In the genomic region with DNA sequence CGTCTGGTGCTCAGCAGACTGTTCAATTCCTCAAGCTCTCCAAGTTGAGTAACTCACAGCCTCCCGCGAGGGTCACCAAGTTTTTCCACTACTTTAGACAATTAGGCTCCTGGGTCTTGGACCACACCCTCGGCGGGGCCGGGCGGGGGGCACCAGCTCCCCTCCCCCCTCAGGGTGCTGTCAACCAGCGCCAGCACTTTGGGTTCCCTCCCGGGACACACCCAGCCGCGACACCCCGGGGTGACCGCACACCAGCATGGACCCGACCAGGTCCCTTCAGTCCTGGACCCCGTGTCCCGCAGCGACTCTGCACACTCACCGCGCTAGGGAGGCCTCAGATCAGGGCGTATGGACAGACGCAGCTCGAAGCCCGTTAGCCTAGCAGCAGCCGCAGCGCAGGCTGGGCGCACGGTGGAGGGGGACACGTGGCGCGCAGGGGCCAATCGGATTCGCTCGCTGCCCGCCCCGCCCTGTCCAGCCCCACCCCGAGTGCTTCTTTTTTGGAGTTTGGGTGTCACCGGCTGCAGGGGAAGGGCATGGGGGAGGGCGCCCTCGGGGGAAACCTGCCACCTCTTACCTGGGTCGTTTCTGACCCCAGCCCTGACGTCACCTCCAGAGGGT, we compare ENCODE assay signal across 8 mouse cellular contexts. TPM values are rescaled to one million over a fixed set of nuclear protein-coding genes. Genes with fewer than 3 reads are reported as not detected.
DNase-seq lines count a peak whose midpoint lies in the region; ATAC-seq and TF ChIP-seq lines count a peak whose summit lies in the region.

A gene (minus strand): TSS at position 406 of the 621 bp plus-strand sequence.

- peaks cover 33% of the 10 kb centered on the region for H3K4me1 ChIP-seq in embryonic facial prominence, embryonic 14.5 days (ENCODE audit: control insufficient read depth, insufficient read depth, low read length)
- peaks cover 25% of the 10 kb centered on the region for H3K4me1 ChIP-seq in liver, embryonic 11.5 days (replicated peaks; ENCODE audit: control insufficient read depth, insufficient read depth, low read length)

- WGBS in embryonic facial prominence, embryonic 14.5 days = 0% methylated on average over 18 of the region's 41 CpGs
- 1% methylated on average over 41 of the region's 41 CpGs for WGBS in liver, embryonic 11.5 days

- peak; percentile 79 to 82 for DNase-seq in B cell, adult 2 months
- DNase-seq in adrenal gland, postnatal 4 days (ENCODE audit: low spot score in 2 of 2) = peak; percentile 64 to 66
- peak; percentile 93 for DNase-seq in embryonic facial prominence, embryonic 14.5 days (ENCODE audit: low spot score)
- peak; percentile 82 for DNase-seq in heart, adult 8-10 months (ENCODE audit: low spot score)
- peak; percentile 73 for DNase-seq in kidney, adult 9 months
- DNase-seq in liver, embryonic 11.5 days (ENCODE audit: low spot score) = peak; percentile 81
- peak; percentile 78 to 87 for DNase-seq in spleen, postnatal 4 days (ENCODE audit: low spot score in 2 of 2)

- H3K9me3 ChIP-seq in embryonic facial prominence, embryonic 14.5 days (ENCODE audit: control insufficient read depth, low read length) = no peaks in the 10 kb centered on the region
- H3K9me3 ChIP-seq in liver, embryonic 11.5 days (ENCODE audit: control insufficient read depth, low read length) = no peaks in the 10 kb centered on the region

- H3K27me3 ChIP-seq in embryonic facial prominence, embryonic 14.5 days (replicated peaks; ENCODE audit: control insufficient read depth, insufficient read depth, low read length) = no peaks in the 10 kb centered on the region
- peaks cover 5% of the 10 kb centered on the region for H3K27me3 ChIP-seq in liver, embryonic 11.5 days (replicated peaks; ENCODE audit: control insufficient read depth, insufficient read depth, low read length)
- no peaks in the 10 kb centered on the region for H3K27me3 ChIP-seq in myocyte (ENCODE audit: control insufficient read depth, insufficient read depth, insufficient read length)

- peaks cover 48% of the 10 kb centered on the region for H3K79me2 ChIP-seq in myocyte (ENCODE audit: control insufficient read depth, insufficient read depth)

- H3K27ac ChIP-seq in embryonic facial prominence, embryonic 14.5 days (replicated peaks; ENCODE audit: low read depth, low read length) = peak within 1 kb of the TSS; percentile 82
- peak within 1 kb of the TSS; percentile 28 for H3K27ac ChIP-seq in liver, embryonic 11.5 days (ENCODE audit: low read depth, low read length)

- H3K36me3 ChIP-seq in embryonic facial prominence, embryonic 14.5 days (ENCODE audit: control insufficient read depth, insufficient read depth, low read length) = no peaks in the 10 kb centered on the region
- no peaks in the 10 kb centered on the region for H3K36me3 ChIP-seq in liver, embryonic 11.5 days (ENCODE audit: control insufficient read depth, insufficient read depth, low read length)
- peaks cover 10% of the 10 kb centered on the region for H3K36me3 ChIP-seq in myocyte (ENCODE audit: control insufficient read depth, insufficient read depth)

- H3K9ac ChIP-seq in embryonic facial prominence, embryonic 14.5 days (ENCODE audit: low read depth, low read length) = peak within 1 kb of the TSS; percentile 87
- H3K9ac ChIP-seq in liver, embryonic 11.5 days (ENCODE audit: low read depth, low read length) = peak within 1 kb of the TSS; percentile 66

- H3K4me3 ChIP-seq in embryonic facial prominence, embryonic 14.5 days (ENCODE audit: low read depth, low read length) = peak within 1 kb of the TSS; percentile 87
- H3K4me3 ChIP-seq in liver, embryonic 11.5 days (ENCODE audit: low read depth, low read length) = peak within 1 kb of the TSS; percentile 71
- peak within 1 kb of the TSS; percentile 95 for H3K4me3 ChIP-seq in myocyte

- H3ac ChIP-seq in myocyte (ENCODE audit: control insufficient read depth, insufficient read length) = peak within 1 kb of the TSS; percentile 79

- peak within 1 kb of the TSS; percentile 72 for H3K4me2 ChIP-seq in embryonic facial prominence, embryonic 14.5 days (ENCODE audit: low read depth, low read length)
- H3K4me2 ChIP-seq in liver, embryonic 11.5 days = peak within 1 kb of the TSS; percentile 95
- H3K4me2 ChIP-seq in myocyte (ENCODE audit: low read depth) = peak within 1 kb of the TSS; percentile 96

- TF ChIP-seq POLR2A in myocyte (IDR thresholded peaks at IDR 0.05; ENCODE audit: insufficient read length, low read depth) = peak; percentile 99

- ATAC-seq in embryonic facial prominence, embryonic 14.5 days (ENCODE audit: low read depth) = peak; percentile 94
- peak; percentile 89 for ATAC-seq in liver, embryonic 11.5 days (replicated peaks; ENCODE audit: low FRiP score)

TF ChIP-seq in myocyte, 11 proteins besides CTCF, POLR2A, EP300 and RAD21:
- TF ChIP-seq E2F4 (IDR thresholded peaks at IDR 0.05; ENCODE audit: insufficient read depth) = no peak
- peak in 2 of 3 experiments; percentile 13 to 44 for TF ChIP-seq MYOD1 (IDR thresholded peaks at IDR 0.05; ENCODE audit: control insufficient read depth in 1 of 3, insufficient read length in 2 of 3, low read depth in 2 of 3)
- TF ChIP-seq MAX (IDR thresholded peaks at IDR 0.05; ENCODE audit: low read depth) = no peak
- peak; percentile 85 for TF ChIP-seq USF1 (IDR thresholded peaks at IDR 0.05; ENCODE audit: low read depth)
- TF ChIP-seq MYOG (IDR thresholded peaks at IDR 0.05; ENCODE audit: control insufficient read depth in 1 of 3, insufficient read depth in 1 of 3, insufficient read length in 2 of 3, low read depth in 2 of 3) = peak in 2 of 3 experiments; percentile 36 to 44
- peak; percentile 50 for TF ChIP-seq SRF (IDR thresholded peaks at IDR 0.05; ENCODE audit: control insufficient read depth, insufficient read length, low read depth)
- TF ChIP-seq POLR2AphosphoS2 (IDR thresholded peaks at IDR 0.05; ENCODE audit: insufficient read length, low read depth) = peak; percentile 98
- peak; percentile 57 for TF ChIP-seq REST (IDR thresholded peaks at IDR 0.05; ENCODE audit: insufficient read depth, insufficient read length)
- no peak for TF ChIP-seq TCF3 (IDR thresholded peaks at IDR 0.05; ENCODE audit: insufficient read length, low read depth)
- no peak for TF ChIP-seq TCF12 (IDR thresholded peaks at IDR 0.05; ENCODE audit: insufficient read depth, poor library complexity, severe bottlenecking)
- TF ChIP-seq CEBPB (IDR thresholded peaks at IDR 0.05; ENCODE audit: insufficient read depth, poor library complexity, severe bottlenecking) = no peak

RNA-seq across cellular contexts. Expression of the gene that starts here (rescaled TPM):
- total RNA-seq in adrenal gland, postnatal 4 days (2021) = 100 to 1,000 TPM; 169 to 172 TPM
- 393 and 439 TPM in 2 replicates for polyA plus RNA-seq in embryonic facial prominence, embryonic 14.5 days (2014; fragmentation: Nextera tagmentation; extraction: Ambion mirVana)
- total RNA-seq in heart, adult 8-10 months (2022) = 100 to 1,000 TPM; 202 to 217 (median 212) TPM
- polyA plus RNA-seq in liver, embryonic 11.5 days (2014; fragmentation: Nextera tagmentation; extraction: Ambion mirVana) = 78.5 and 86.6 TPM in 2 replicates
- polyA plus RNA-seq in myocyte (2012; fragmentation: generic; extraction: Trizol) = 722 TPM

Comparison
In these comparisons a context has a peak if more than half of its experiments do, and no peak if none do; other contexts are left out.
1. Peak in every context shown above with its lines: DNase-seq, ATAC-seq, H3K4me3 ChIP-seq and H3K27ac ChIP-seq.